ENCODE assay signal across 8 mouse cellular contexts in genomic region chr9:35017563-35017962, GRCm38 (mm10).
DNase-seq lines count a peak whose midpoint lies in the region; ATAC-seq and TF ChIP-seq lines count a peak whose summit lies in the region.

No protein-coding gene starts in this region.

- no peaks in the 10 kb centered on the region for H3K9me3 ChIP-seq in heart, embryonic 15.5 days (replicated peaks)
- H3K9me3 ChIP-seq in forebrain, postnatal 0 days (ENCODE audit: low read length): no peaks in the 10 kb centered on the region
- H3K9me3 ChIP-seq in neural tube, embryonic 13.5 days: no peaks in the 10 kb centered on the region

- 0 out of 2 replicates have a peak overlapping the region, but pooled peaks have one; percentile 2 for H3K4me3 ChIP-seq in heart, embryonic 15.5 days
- H3K4me3 ChIP-seq in forebrain, postnatal 0 days (ENCODE audit: low read depth, low read length): no peak overlapping the region
- H3K4me3 ChIP-seq in neural tube, embryonic 13.5 days: no peak overlapping the region

- peak overlapping the region; percentile 39 for H3K4me2 ChIP-seq in heart, embryonic 15.5 days
- peak overlapping the region; percentile 29 for H3K4me2 ChIP-seq in forebrain, postnatal 0 days (ENCODE audit: low read depth)
- H3K4me2 ChIP-seq in neural tube, embryonic 13.5 days: peak overlapping the region; percentile 38

- peak; percentile 46 for TF ChIP-seq CTCF in forebrain, postnatal 0 days (IDR thresholded peaks at IDR 0.05; ENCODE audit: low read depth)

- H3K27me3 ChIP-seq in heart, embryonic 15.5 days: peaks cover 10% of the 10 kb centered on the region
- H3K27me3 ChIP-seq in forebrain, postnatal 0 days (ENCODE audit: insufficient read depth, low read length): no peaks in the 10 kb centered on the region
- no peaks in the 10 kb centered on the region for H3K27me3 ChIP-seq in neural tube, embryonic 13.5 days

- H3K9ac ChIP-seq in heart, embryonic 15.5 days: no peak overlapping the region
- H3K9ac ChIP-seq in forebrain, postnatal 0 days: peak overlapping the region; percentile 35; the same call in 1 of the 2 replicates
- peak overlapping the region; percentile 13; the same call in 1 of the 2 replicates for H3K9ac ChIP-seq in neural tube, embryonic 13.5 days

- DNase-seq in heart, adult 9 months (ENCODE audit: low spot score in 2 of 2): no peak
- DNase-seq in cerebellum, adult 11 months: peak; percentile 35
- DNase-seq in forebrain, postnatal 0 days: peak; percentile 89
- DNase-seq in layer of hippocampus, postnatal 25 days (ENCODE audit: extremely low spot score in 1 of 2, low spot score in 1 of 2): peak; percentile 38 to 42
- DNase-seq in thymus, postnatal 36 days: no peak
- no peak for DNase-seq in adipocyte (ENCODE audit: low spot score)

- H3K4me1 ChIP-seq in heart, embryonic 15.5 days (replicated peaks): peaks cover 16% of the 10 kb centered on the region
- peaks cover 17% of the 10 kb centered on the region for H3K4me1 ChIP-seq in forebrain, postnatal 0 days (ENCODE audit: insufficient read depth)
- H3K4me1 ChIP-seq in neural tube, embryonic 13.5 days (replicated peaks): peaks cover 40% of the 10 kb centered on the region

- H3K36me3 ChIP-seq in heart, embryonic 15.5 days: no peaks in the 10 kb centered on the region
- no peaks in the 10 kb centered on the region; the same call in 1 of the 2 replicates for H3K36me3 ChIP-seq in forebrain, postnatal 0 days (ENCODE audit: insufficient read depth)
- no peaks in the 10 kb centered on the region for H3K36me3 ChIP-seq in neural tube, embryonic 13.5 days

- no peak overlapping the region for H3K27ac ChIP-seq in heart, embryonic 15.5 days
- peak overlapping the region; percentile 69 for H3K27ac ChIP-seq in forebrain, postnatal 0 days (ENCODE audit: low read depth, low read length)
- H3K27ac ChIP-seq in neural tube, embryonic 13.5 days (replicated peaks): peak overlapping the region; percentile 34

- WGBS in heart, embryonic 15.5 days: 14% methylated on average over 13 of the region's 13 CpGs
- 6% methylated on average over 13 of the region's 13 CpGs for WGBS in forebrain, postnatal 0 days
- 14% methylated on average over 13 of the region's 13 CpGs for WGBS in neural tube, embryonic 13.5 days

- no peak for ATAC-seq in heart, embryonic 15.5 days (replicated peaks; ENCODE audit: insufficient number of reproducible peaks, insufficient read depth, low FRiP score, low read depth)
- peak; percentile 85 for ATAC-seq in forebrain, postnatal 0 days
- peak; percentile 47; the same call in 1 of the 2 replicates for ATAC-seq in neural tube, embryonic 13.5 days (ENCODE audit: low read depth)

Comparison
In these comparisons a context has a peak if more than half of its experiments do, and no peak if none do; other contexts are left out.
1. DNase-seq: peak in cerebellum, adult 11 months (single experiment), forebrain, postnatal 0 days (single experiment) and layer of hippocampus, postnatal 25 days (2 of 2); none in heart, adult 9 months (0 of 2), thymus, postnatal 36 days (0 of 2) and adipocyte (single experiment).
2. Peak in every context shown above with its lines, with median percentiles within 50 percentile points of each other: H3K4me2 ChIP-seq.